Mouse (Mus musculus) right cerebral cortex, postnatal 36 days (tissue): ENCODE measurements around the gene Cog1.

Experiments used
- DNase-seq, 2 experiments: peaks; one replicate each; pipeline ENCODE4 v3.0.0; 2022; ENCODE audit warnings: low spot score in 2 of 2, mixed read lengths in 1 of 2

The Cog1 gene

DNA sequence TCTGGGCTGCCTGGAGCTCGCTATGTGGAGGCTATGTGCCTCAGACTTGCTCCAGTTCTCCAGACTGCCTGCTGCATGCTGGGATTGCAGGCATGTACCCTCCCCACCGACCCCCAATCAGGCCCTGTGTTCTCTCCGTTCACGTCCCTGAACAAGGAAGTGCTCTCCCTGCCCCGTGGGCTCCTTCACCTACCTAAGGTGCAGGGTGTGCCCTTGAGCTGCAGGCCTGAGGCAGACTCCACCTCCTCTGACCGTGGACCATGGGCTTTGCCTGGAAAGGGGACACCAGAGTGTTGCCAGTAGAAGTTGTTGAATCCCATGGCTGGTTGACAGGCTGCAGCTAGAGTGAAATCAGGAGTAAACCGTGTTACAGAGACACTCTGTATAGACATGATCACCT is 50.7 kb downstream of the Cog1 start:
- DNase-seq, result no peak

DNA sequence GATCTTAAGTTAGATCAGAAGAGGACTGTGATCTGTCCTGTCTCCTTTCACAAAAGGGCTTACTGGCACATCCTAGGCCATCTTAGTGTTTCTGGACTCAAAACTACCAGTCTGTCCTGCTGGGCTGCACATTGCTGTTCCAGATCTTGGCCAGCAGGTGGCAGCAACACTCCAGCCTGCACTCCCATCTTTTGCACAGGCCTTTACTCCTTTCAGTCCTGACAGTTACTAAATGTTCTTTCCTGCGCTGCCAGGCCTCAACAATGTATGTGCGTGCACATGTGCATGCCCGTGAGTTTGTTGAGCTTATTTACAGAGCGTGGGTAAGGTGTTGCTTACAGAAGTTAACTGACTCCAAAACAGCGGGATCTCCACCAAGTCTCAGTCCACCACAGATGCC is 54.8 kb downstream of the Cog1 start:
- DNase-seq, result peak; percentile 65 to 70

DNA sequence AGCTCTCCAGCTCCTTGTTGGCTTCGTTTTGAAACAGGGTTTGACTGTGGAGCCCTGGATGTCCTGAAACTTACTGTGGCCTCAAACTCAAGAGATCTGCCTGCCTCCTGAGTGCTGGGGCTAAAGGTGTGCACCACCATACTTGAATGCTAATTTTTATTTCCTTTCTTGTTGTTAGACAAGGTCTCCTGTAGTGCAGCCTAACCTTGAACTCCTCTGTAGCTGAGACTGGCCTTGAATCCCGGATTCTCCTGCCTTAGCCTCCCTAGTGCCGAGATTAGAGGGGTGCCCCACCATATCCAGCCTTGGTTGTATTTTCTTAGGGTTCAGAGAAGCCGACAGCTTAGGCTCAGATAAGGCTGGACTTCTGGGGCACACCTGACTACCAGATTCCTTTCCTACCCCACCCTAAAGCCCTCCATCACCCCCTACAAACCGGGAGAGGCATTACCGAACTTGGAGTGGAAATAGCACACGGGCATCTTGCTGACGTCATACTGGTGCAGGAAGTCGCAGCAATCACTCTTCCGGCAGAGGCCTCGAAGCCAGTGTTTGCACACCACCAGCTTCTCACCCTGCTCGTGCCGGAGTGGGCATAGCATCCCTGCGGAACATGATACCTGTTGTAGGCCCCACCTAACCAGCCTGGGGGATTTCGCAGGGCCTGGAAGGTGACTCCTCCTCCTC is 57.1 kb downstream of the Cog1 start:
- no peak for DNase-seq

DNA sequence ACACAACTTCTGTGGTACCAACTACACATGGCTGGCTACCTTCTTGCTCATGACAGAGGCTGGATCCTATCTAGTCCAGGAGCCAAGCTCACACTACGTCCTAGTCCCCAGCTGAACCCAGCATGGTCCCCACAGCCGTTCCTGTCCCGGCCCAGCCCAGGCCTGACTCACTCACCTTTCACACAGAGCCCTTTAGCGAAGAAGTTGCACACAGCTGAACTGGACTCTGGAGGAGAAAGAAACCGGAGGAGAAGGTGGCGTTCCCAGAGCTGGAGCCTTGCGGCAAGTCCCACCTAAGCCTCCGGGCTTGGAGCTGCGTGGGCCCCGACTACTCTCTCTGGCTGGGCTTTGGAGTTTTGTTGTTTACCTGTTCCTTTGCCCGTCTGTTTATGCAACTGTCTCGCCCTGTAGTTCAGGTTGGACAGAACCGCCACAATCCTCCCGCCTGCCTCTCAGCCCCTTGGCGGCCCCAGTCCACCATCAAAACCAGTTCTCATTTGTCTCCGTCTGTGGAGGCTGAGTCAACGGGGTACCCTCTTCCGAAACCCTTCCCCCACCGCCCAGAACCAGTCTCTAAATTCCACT is 59.8 kb downstream of the Cog1 start:
- DNase-seq, result no peak

DNA sequence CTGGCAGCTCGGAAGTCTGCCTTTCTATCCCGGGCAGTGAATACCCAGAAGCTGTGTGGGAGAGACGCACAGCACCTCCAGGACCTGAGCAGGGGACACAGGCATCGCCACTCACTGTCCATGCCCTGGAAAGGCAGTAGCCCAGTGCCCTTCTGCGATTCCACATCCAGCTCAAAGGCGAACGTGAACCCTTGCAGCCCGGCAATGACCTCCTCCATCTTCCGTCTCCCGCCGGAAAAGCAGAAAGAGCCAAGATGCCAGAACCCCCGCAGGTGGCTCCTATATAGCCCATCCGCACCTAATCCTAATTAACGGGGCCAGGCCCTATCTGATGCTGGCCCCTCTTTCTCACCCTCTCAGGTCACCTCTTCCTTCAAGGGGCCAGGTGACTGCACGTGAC is 60.3 kb downstream of the Cog1 start:
- no peak for DNase-seq

DNA sequence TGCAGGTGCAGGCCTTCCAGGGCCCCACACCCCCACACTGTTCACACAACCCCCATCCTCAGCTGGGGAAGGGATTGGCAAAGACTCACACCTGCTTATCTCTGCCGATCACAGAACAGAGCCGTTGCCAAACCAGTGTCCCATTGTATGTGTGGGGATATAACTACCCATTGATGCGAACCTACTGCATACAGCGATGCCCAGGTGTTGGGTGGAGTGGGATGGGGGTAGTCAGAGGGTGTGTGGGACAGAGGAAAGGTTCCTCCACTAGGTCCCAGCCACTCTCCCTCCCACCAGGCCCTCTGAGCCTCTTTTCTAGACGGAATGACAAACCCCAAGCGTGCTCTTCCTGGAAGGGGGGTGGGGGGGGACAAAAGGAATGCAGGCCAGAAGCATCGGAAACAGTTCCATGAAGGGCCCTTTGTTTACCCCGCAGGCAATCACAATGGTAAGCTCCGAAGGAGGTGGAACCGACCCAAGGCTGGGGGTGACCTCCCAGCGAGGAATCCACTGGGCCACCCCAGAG is 60.8 kb downstream of the Cog1 start, which contains the start of gene Cpsf4l:
Gene Cpsf4l (minus strand): TSS at position 287 of the 526 bp plus-strand sequence.
- DNase-seq, result no peak

DNA sequence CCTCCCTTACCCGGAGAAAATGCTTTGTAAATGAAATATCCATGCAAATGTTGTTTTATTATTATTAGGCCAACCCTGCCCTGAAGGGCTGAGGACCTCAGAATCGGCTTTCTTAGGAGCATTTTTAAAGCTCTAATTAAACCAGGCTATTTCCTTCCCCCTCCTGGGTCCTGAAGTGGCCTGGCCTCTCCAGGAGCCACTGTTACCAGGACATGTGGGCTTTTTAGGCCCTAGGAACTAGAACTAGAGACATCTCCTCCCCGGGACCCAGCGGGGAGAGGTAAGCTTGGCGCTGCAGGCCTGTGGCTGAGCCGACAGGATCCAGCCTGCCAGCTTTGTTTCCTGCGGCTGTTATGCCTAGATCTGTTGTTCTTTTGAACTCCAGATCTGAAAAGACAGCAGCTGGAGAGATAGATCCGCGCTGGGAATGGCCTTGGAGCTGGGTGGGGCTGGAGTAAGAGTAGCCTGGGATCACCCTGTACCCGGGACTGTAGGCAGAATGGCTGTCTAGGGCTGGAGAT is 61.3 kb downstream of the Cog1 start:
- DNase-seq, result no peak

DNA sequence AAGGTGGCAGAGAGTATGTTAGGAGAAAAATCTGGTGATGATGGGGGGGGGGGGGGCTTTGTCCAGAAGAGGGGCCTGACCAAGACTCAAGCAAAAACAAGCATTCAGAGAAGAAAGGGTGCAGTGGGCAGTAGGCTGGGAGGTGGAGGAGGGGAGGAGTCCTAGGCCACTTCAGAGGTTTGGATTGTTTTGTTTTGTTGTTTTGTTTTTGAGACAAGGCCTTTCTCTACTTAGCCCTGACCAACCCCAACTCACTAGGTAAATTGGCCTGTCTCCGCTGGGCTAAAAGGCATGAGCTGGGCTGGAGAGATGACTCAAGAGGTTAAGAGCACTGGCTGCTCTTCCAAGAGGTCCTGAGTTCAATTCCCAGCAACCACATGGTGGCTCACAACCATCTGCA is 62.1 kb downstream of the Cog1 start:
- no peak for DNase-seq

DNA sequence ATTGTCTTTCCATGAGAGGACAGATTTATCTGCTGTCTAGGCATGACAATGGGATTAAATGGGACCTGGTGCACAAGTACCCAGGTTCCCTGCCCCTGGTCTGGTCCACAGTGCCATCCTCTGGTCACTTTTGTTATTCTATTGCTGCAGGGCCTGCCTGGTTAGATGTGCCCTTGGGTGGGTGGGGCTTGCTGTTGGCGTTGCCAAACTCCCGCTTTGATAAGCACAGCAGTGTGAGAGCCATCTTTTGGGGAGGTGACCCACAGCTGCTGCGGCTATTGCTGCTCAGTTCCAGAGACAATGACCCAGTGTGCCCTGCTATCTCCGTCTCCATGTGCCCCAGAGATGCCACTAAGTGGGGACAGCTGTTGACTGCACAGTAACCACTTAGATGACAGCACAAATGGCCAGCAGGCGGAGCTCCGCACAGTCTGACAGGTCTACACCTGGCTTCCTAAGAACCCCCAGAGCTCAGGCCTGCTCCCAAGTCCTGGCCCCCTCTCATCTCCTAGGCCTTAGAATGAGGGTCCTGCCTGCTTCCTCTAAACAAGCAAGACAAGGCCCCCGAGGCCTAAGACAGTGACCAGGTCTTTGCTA is 66.2 kb downstream of the Cog1 start:
- DNase-seq, result no peak

DNA sequence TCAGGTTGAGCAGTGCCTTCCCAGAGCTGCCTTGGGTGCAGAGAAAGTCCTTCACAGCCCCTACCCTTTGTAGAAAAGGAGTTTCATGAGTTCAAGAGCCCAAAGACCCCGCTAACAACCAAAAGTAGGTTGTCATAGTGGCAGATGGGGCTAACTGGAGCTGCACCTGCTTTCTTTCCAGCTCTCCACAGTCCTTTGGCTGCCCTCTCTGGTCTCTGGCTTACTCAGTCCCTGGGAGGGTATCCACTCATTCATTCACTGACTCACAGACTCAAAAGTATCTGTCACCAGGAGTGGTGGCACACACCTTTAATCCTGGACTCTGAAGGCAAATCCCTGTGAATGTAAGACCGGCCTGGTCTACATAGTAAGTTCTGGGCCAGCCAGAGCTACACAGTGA is 67.2 kb downstream of the Cog1 start:
- DNase-seq, result no peak
